Mouse (Mus musculus) liver, embryonic 14.5 days (tissue): Measurements from ENCODE around the gene B430305J03Rik. TPM values are rescaled to one million over a fixed set of nuclear protein-coding genes. Genes with fewer than 3 reads are reported as not detected.

Experiments used
- ATAC-seq: fragments of 200-750 bp; cut with Nextera tagmentation; 2 replicates; pipeline ENCODE4 v1.8.0; 2017; ENCODE audit warnings: moderate number of reproducible peaks, mild to moderate bottlenecking, moderate library complexity; ENCODE audit not compliant: insufficient read depth
- DNase-seq, 3 experiments: peaks; one replicate each; pipeline ENCODE4 v3.0.0-alpha.2; 2012 to 2013; ENCODE audit warnings: low read depth in 3 of 3, low spot score in 3 of 3
- H3K27ac ChIP-seq: fragments of 300-500 bp; sonication (generic); 2 replicates; pipeline ENCODE4 v1.5.1; 2014; ENCODE audit warnings: moderate library complexity, mild to moderate bottlenecking, control low read depth, inconsistent platforms
- H3K27me3 ChIP-seq: fragments of 300-500 bp; sonication (generic); 2 replicates; pipeline ENCODE4 v1.6.1; 2014; ENCODE audit warnings: mild to moderate bottlenecking, low read length, moderate library complexity; ENCODE audit not compliant: control insufficient read depth, insufficient read depth
- H3K36me3 ChIP-seq: fragments of 300-500 bp; sonication (generic); replicated peaks from 2 replicates; pipeline ENCODE4 v1.6.1; 2014; ENCODE audit warnings: low read depth; ENCODE audit not compliant: control insufficient read depth, insufficient read depth
- H3K4me1 ChIP-seq, 2 experiments: fragments of 200-500 bp in 1 of 2; fragments of 300-500 bp in 1 of 2; sonication (generic) in 1 of 2; replicated peaks; 2 replicates each; pipeline ENCODE4 v1.6.1; 2012 to 2014; ENCODE audit warnings: antibody characterized with exemption in 1 of 2, inconsistent platforms in 1 of 2, low read length in 1 of 2; ENCODE audit not compliant: control insufficient read depth in 2 of 2, insufficient read depth in 2 of 2
- H3K4me2 ChIP-seq: fragments of 300-500 bp; sonication (generic); 2 replicates; pipeline ENCODE4 v1.6.1; 2014; ENCODE audit warnings: low read depth, mild to moderate bottlenecking, control low read depth, moderate library complexity
- H3K4me3 ChIP-seq, 2 experiments: fragments of 200-500 bp in 1 of 2; fragments of 300-500 bp in 1 of 2; sonication (generic) in 1 of 2; 2 replicates each; pipeline ENCODE4 v1.5.1; 2012 to 2014; ENCODE audit warnings: low read depth in 2 of 2, low read length in 2 of 2, mild to moderate bottlenecking in 2 of 2, control low read depth in 1 of 2, inconsistent platforms in 1 of 2, moderate library complexity in 1 of 2; ENCODE audit not compliant: insufficient read depth in 1 of 2
- H3K9ac ChIP-seq: fragments of 300-500 bp; sonication (generic); replicated peaks from 2 replicates; pipeline ENCODE4 v1.6.1; 2014; ENCODE audit warnings: mild to moderate bottlenecking, control low read depth, moderate library complexity
- H3K9me3 ChIP-seq: fragments of 300-500 bp; sonication (generic); 2 replicates; pipeline ENCODE4 v1.6.1; 2016; ENCODE audit warnings: low read length, mixed read lengths; ENCODE audit not compliant: control insufficient read depth
- CTCF ChIP-seq: IDR thresholded peaks from 2 replicates; pipeline ENCODE4 v1.5.1; 2016; ENCODE audit warnings: antibody characterized with exemption, low read depth, control low read depth
- EP300 ChIP-seq: IDR thresholded peaks from 2 replicates; pipeline ENCODE4 v1.6.1; 2016; ENCODE audit warnings: antibody characterized with exemption, low read depth
- WGBS: fragments of 180-500 bp; shearing (Covaris S2); extraction: QIAGEN DNeasy Blood & Tissue Kit; methylation state at CpG from one replicate; pipeline ENCODE4 v1.1.7; 2014; ENCODE audit not compliant: insufficient replicate concordance; 5-methylcytosine and 5-hydroxymethylcytosine counted together
- polyA plus RNA-seq, 2 experiments: library from polyadenylated mRNA; depleted of rRNA in 1 of 2; stranded (reverse) in 1 of 2; unstranded in 1 of 2; fragments of >200 nt; fragmentation: Nextera tagmentation in 1 of 2; extraction: Ambion mirVana in 1 of 2; gene quantifications; 2 replicates each; pipeline versions ENCODE4 v1.2.1 to v1.2.3; 2012 to 2014

B430305J03Rik gene
- 0.03 and 0.04 TPM in 2 replicates for polyA plus RNA-seq (2012; rRNA removed)
- polyA plus RNA-seq (2014; fragmentation: Nextera tagmentation; extraction: Ambion mirVana), result not detected in 2 replicates

- Histone ChIP-seq H3K27me3 (no peaks in the 10 kb centered on the region), H3K27ac (no peak within 1 kb of the TSS), H3K9ac (peak within 1 kb of the TSS; percentile 77), H3K4me1 (peaks cover 0 to 2% of the 10 kb centered on the region in 2 experiments; a peak in 3 of 4 replicates), H3K4me3 (peak within 1 kb of the TSS; percentile 77 to 78), H3K4me2 (peak within 1 kb of the TSS; percentile 89), H3K36me3 (no peaks in the 10 kb centered on the region), H3K9me3 (no peaks in the 10 kb centered on the region)
- ATAC-seq (no peak), DNase-seq (no peak)
- WGBS, result 5% methylated on average over 10 of the region's 10 CpGs
- TF ChIP-seq CTCF, result no peak
- no peak for TF ChIP-seq EP300
These were observed at the start of gene B430305J03Rik for GRCm38 (mm10) chr3:61365779-61366373. Gene B430305J03Rik (minus strand): TSS chr3:61365951.

- Histone ChIP-seq H3K4me2 (no peak overlapping the region), H3K4me3 (no peak overlapping the region), H3K9ac (no peak overlapping the region), H3K27ac (no peak overlapping the region), H3K4me1 (peaks cover 0 to 3% of the 10 kb centered on the region in 2 experiments; a peak in 2 of 4 replicates), H3K9me3 (no peaks in the 10 kb centered on the region), H3K27me3 (no peaks in the 10 kb centered on the region), H3K36me3 (no peaks in the 10 kb centered on the region)
- 3% methylated on average over 6 of the region's 6 CpGs for WGBS
- TF ChIP-seq CTCF (no peak), EP300 (no peak)
- DNase-seq (peak; percentile 3 to 12 (median 4)), ATAC-seq (peak; percentile 68)
These were observed 43.9 kb upstream of the B430305J03Rik start for GRCm38 (mm10) chr3:61409683-61410082.

- Histone ChIP-seq H3K4me1 (peaks cover 0 to 3% of the 10 kb centered on the region in 2 experiments; a peak in 2 of 4 replicates), H3K9me3 (no peaks in the 10 kb centered on the region), H3K4me2 (no peak overlapping the region), H3K4me3 (no peak overlapping the region), H3K27me3 (no peaks in the 10 kb centered on the region), H3K9ac (no peak overlapping the region), H3K27ac (no peak overlapping the region), H3K36me3 (no peaks in the 10 kb centered on the region)
- 31% methylated on average over 4 of the region's 4 CpGs for WGBS
- ATAC-seq, result no peak
- TF ChIP-seq CTCF (no peak), EP300 (no peak)
- no peak for DNase-seq
These were observed 41.2 kb upstream of the B430305J03Rik start for GRCm38 (mm10) chr3:61406921-61407320.

DNA sequence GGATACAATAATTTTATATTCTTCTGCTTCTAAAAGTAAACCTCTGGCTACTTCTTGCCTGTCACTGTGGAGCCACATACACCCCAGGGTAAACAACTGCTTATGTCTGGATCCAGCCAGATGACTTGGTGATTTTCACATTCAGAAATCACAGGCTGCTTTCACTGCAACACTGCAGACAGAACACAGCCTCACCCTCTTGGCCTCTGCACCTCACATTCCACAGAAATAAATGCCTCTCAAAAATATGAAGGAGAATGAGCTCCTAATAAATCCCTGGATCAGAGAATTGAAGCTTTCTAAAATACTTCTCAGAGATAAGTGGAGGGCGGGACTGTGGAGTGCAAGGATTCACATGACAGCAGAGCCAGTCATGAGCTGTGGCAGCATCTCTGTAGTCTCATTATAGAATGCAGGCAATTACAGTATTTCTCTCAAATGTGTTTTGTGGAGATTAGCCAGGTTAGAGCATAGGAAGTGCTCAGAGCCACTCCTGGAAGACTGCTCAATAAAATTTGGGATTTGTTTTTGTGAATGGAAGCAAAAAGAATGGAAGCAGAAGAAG is 35.2 kb upstream of the B430305J03Rik start:
- no peak overlapping the region for H3K27ac ChIP-seq
- TF ChIP-seq EP300 (no peak), CTCF (no peak)
- no peak overlapping the region for H3K4me2 ChIP-seq
- no peak overlapping the region for H3K4me3 ChIP-seq
- WGBS, result 38% methylated on average over 1 of the region's 1 CpGs
- DNase-seq, result no peak
- no peak overlapping the region for H3K9ac ChIP-seq
- peaks cover 0 to 4% of the 10 kb centered on the region in 2 experiments; a peak in 2 of 4 replicates for H3K4me1 ChIP-seq
- H3K27me3 ChIP-seq, result no peaks in the 10 kb centered on the region
- no peaks in the 10 kb centered on the region for H3K9me3 ChIP-seq
- ATAC-seq, result no peak
- no peaks in the 10 kb centered on the region for H3K36me3 ChIP-seq

- 76% methylated on average over 2 of the region's 2 CpGs for WGBS
- H3K9me3 ChIP-seq, result no peaks in the 10 kb centered on the region
- no peak for TF ChIP-seq CTCF
- TF ChIP-seq EP300, result no peak
- H3K4me1 ChIP-seq, result peaks cover 7 to 16% of the 10 kb centered on the region in 2 experiments; a peak in 3 of 4 replicates
- H3K4me2 ChIP-seq, result no peak overlapping the region
- H3K36me3 ChIP-seq, result no peaks in the 10 kb centered on the region
- no peak overlapping the region for H3K4me3 ChIP-seq
- H3K27ac ChIP-seq, result no peak overlapping the region
- H3K27me3 ChIP-seq, result no peaks in the 10 kb centered on the region
- ATAC-seq, result no peak
- no peak overlapping the region for H3K9ac ChIP-seq
- DNase-seq, result peak in 1 of 3 experiments; percentile 7
These were observed 31.0 kb upstream of the B430305J03Rik start for GRCm38 (mm10) chr3:61396728-61397127.
